Mouse (Mus musculus) ES-E14 (cell line): ENCODE results near the gene Tsr1. TPM values are rescaled to one million over a fixed set of nuclear protein-coding genes. Genes with fewer than 3 reads are reported as not detected.
A peak's percentile ranks its signal among the peaks of the same experiment; 100 is the strongest.

Experiments used
- DNase-seq: peaks from one replicate; pipeline ENCODE4 v3.0.0-alpha.2; 2013; ENCODE audit warnings: low read depth, low spot score
- H3K27ac ChIP-seq: 2 replicates; pipeline ENCODE4 v1.5.1; 2012; ENCODE audit warnings: low read depth, mild to moderate bottlenecking, low read length, moderate library complexity, mixed read lengths; ENCODE audit not compliant: poor library complexity, insufficient read depth, severe bottlenecking
- H3K36me3 ChIP-seq: 2 replicates; pipeline ENCODE4 v1.6.1; 2012; ENCODE audit warnings: mild to moderate bottlenecking, low read length, moderate library complexity, mixed read lengths; ENCODE audit not compliant: control insufficient read depth, poor library complexity, insufficient read depth, severe bottlenecking
- H3K4me1 ChIP-seq, 2 experiments: fragments of 150-350 bp in 1 of 2; sonication (generic) in 1 of 2; 2 replicates each; pipeline ENCODE4 v1.6.1; 2012; ENCODE audit warnings: low read length in 2 of 2, mild to moderate bottlenecking in 1 of 2, mixed read lengths in 1 of 2; ENCODE audit not compliant: control insufficient read depth in 2 of 2, insufficient read depth in 2 of 2, poor library complexity in 1 of 2
- H3K4me3 ChIP-seq, 2 experiments: fragments of 150-350 bp in 1 of 2; sonication (generic) in 1 of 2; 2 replicates each; pipeline ENCODE4 v1.5.1; 2012; ENCODE audit warnings: low read length in 2 of 2, low read depth in 1 of 2, mild to moderate bottlenecking in 1 of 2, mixed read lengths in 1 of 2; ENCODE audit not compliant: insufficient read depth in 1 of 2, poor library complexity in 1 of 2, severe bottlenecking in 1 of 2
- H3K9ac ChIP-seq: 2 replicates; pipeline ENCODE4 v1.6.1; 2012; ENCODE audit warnings: low read depth, mild to moderate bottlenecking, low read length, mixed read lengths; ENCODE audit not compliant: poor library complexity, insufficient read depth, severe bottlenecking
- H3K9me3 ChIP-seq: fragments of 150-350 bp; sonication (generic); 2 replicates; pipeline ENCODE4 v1.6.1; 2012; ENCODE audit warnings: low read depth, mild to moderate bottlenecking, low read length; ENCODE audit not compliant: control insufficient read depth, insufficient read depth
- CHD2 ChIP-seq: IDR thresholded peaks from 2 replicates; pipeline ENCODE4 v1.6.1; 2014; ENCODE audit warnings: mild to moderate bottlenecking, low read depth, low read length, inconsistent platforms
- HCFC1 ChIP-seq: IDR thresholded peaks from 2 replicates; pipeline ENCODE4 v1.6.1; 2012; ENCODE audit warnings: low read length, inconsistent platforms, borderline replicate concordance; ENCODE audit not compliant: insufficient read depth
- MAFK ChIP-seq: IDR thresholded peaks from 2 replicates; pipeline ENCODE4 v1.6.1; 2014; ENCODE audit warnings: mild to moderate bottlenecking, low read depth, low read length, inconsistent platforms; ENCODE audit not compliant: insufficient read depth
- ZC3H11A ChIP-seq: IDR thresholded peaks from 2 replicates; pipeline ENCODE4 v1.6.1; 2012; ENCODE audit warnings: low read depth, mild to moderate bottlenecking, inconsistent platforms, low read length, borderline replicate concordance
- ZNF384 ChIP-seq: IDR thresholded peaks from 2 replicates; pipeline ENCODE4 v1.6.1; 2012; ENCODE audit warnings: low read depth, low read length, inconsistent platforms
- in situ Hi-C, 2 experiments: fragments of 600-800 bp; cut with MboI; formaldehyde crosslinking; loops; one replicate each; pipeline ENCODE4 v1.15.1; 2025; ENCODE audit warnings: low sequenced_read_pairs in 2 of 2, inconsistent platforms in 1 of 2; ENCODE audit not compliant: unreplicated experiment in 2 of 2
- total RNA-seq: library from RNA; depleted of rRNA; stranded (reverse); fragments of 300-350 nt; gene quantifications from 2 replicates; pipeline ENCODE4 v1.2.3, GENCODE M21; 2012

Tsr1 gene
- total RNA-seq, 1 experiment, result 125 TPM

DNA sequence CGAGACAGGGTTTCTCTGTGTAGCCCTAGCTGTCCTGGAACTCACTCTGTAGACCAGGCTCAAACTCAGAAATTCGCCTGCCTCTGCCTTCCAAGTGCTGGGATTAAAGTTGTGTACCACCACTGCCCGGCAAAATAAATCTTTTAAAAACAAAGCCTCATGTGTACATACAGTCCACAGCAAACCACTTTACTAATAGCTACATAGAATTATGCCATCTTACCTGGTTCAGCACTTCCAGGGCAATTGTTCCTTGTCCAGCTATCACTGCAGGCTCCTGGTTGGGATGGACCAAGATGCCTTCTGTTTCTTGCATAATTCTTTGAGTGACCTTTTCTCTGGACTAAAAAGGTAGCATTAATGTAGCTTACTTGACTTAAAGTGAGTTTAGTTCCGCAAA, 12.1 kb downstream of the Tsr1 start:
- H3K4me3 ChIP-seq, result no peak overlapping the region
- no peak overlapping the region for H3K9ac ChIP-seq
- in situ Hi-C loops, result loop anchor here in 1 of 2 experiments (10.0 kb wide), 1 partner anchor 585 kb away; no protein-coding TSS in a partner anchor
- no peak overlapping the region for H3K27ac ChIP-seq
- no peaks in the 10 kb centered on the region for H3K9me3 ChIP-seq
- H3K4me1 ChIP-seq, result no peaks in the 10 kb centered on the region
- H3K36me3 ChIP-seq, result peaks cover 44% of the 10 kb centered on the region
- TF ChIP-seq ZC3H11A (no peak), HCFC1 (no peak), MAFK (no peak), ZNF384 (no peak), CHD2 (no peak)
- no peak for DNase-seq

DNA sequence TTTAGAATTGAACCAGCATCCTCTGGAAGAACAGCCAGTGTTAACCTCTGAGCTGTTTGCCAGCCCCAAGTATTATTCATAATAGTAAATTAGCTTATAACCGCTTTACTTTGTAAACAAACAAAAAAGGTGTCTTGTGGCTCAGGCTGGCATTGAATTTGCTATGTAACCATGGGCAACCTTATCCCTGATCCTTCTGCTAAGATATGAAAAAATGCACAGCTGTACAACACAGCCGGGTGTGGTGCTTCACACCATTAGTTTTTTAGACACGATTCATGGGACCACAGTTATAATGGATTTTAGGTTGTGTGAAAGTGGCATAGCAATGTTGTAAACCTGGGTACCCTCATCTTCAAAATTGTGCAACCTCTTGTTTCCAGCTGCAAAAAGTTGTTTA, 14.6 kb downstream of the Tsr1 start:
- TF ChIP-seq HCFC1 (no peak), ZNF384 (no peak), CHD2 (no peak), ZC3H11A (no peak), MAFK (no peak)
- no peak overlapping the region for H3K27ac ChIP-seq
- H3K4me3 ChIP-seq, result no peak overlapping the region
- in situ Hi-C loops, result no loop called here
- H3K9ac ChIP-seq, result no peak overlapping the region
- H3K9me3 ChIP-seq, result no peaks in the 10 kb centered on the region
- no peaks in the 10 kb centered on the region for H3K4me1 ChIP-seq
- no peak for DNase-seq
- H3K36me3 ChIP-seq, result peaks cover 20% of the 10 kb centered on the region

DNA sequence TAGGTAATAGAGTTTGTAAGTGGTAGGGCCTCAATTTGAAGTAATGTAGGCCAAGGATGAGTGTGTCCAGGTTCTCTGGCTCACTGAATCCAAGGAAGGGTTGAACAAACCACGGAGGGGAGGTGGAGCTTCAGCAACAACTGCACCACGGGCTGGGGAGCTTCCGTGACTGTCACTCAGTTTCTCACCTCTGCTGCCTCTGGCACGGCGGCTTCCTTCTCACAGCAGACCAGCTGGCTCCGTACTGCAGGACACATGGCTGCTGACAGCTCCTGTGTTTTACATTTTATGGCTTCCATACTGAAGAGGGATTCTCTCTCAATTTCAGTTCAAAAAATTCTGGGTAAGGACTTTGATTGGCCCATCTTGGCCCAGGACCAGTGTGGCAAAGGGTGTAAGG, 21.4 kb downstream of the Tsr1 start:
- Histone ChIP-seq H3K4me1 (no peaks in the 10 kb centered on the region), H3K36me3 (no peaks in the 10 kb centered on the region), H3K9ac (no peak overlapping the region), H3K9me3 (no peaks in the 10 kb centered on the region), H3K4me3 (no peak overlapping the region), H3K27ac (no peak overlapping the region)
- TF ChIP-seq CHD2 (no peak), HCFC1 (no peak), ZNF384 (no peak), ZC3H11A (no peak)
- no peak for DNase-seq
- in situ Hi-C loops, result no loop called here

DNA sequence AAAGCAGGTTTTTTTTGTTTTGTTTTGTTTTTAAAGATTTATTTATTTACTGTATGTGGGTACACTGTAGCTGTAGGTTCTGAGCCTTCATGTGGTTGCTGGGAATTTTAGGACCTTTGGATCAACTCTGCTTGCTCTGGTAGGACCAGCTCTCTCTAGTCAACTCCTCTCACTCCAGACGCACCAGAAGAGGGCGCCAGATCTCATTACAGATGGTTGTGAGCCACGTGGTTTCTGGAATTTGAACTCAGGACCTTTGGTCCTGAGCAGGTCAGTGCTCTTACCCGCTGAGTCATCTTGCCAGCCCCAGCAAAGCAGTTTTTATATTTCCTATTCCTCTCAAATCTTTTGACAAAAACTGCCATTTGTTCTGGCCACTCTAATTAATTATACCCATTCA, 26.3 kb downstream of the Tsr1 start:
- Histone ChIP-seq H3K4me1 (peaks cover 0 to 2% of the 10 kb centered on the region in 2 experiments; a peak in 1 of 4 replicates), H3K27ac (no peak overlapping the region), H3K9ac (no peak overlapping the region), H3K4me3 (no peak overlapping the region), H3K9me3 (no peaks in the 10 kb centered on the region), H3K36me3 (no peaks in the 10 kb centered on the region)
- TF ChIP-seq ZC3H11A, result no peak
- no peak for TF ChIP-seq HCFC1
- no peak for TF ChIP-seq ZNF384
- no peak for TF ChIP-seq CHD2
- no peak for TF ChIP-seq MAFK
- in situ Hi-C loops, result no loop called here
- DNase-seq, result no peak

DNA sequence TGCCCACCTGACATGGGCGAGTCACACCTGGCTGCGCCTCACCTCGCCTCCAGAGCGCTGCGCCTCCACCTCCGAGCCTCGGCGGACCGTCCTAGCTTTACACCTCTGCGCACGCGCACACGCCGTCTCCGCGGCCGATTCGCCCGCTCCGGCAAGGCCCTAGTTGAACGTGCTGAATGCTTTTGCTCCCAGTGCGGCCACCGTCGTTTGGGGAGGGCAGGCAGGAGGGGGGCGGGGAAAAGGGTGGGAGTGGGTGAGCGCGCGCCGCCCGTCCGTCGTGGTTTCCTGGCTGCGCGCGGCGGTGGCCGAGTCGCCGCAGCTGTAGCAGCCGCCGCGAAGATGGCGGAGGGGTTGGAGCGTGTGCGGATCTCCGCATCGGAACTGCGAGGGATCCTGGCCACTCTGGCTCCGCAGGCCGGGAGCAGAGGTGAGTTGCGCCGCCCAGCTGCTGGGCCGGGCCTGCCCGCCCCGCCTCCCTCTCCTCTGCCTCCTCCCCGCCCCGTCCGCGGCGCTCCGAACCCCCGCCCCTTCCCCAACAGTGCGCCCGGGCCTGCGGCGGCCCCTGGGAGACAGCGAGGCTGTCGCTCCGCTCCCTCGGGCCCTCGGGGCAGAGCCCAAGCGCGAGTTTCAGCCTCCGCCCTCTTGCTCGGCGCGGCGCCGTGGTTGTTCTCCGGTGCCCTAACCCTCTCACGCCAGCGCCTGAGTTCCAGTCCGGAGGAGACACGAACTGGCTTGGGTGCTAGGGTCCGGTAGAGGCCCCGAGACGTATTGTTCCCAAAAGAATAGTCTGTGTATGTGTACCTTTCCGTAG, 27.9 kb downstream of the Tsr1 start, which contains the start of the genes Smg6 and Srr:
Gene Smg6, plus strand, starts transcription at position 247 of the 811 bp plus-strand sequence.
Gene Srr, minus strand, starts transcription at position 372 of the 811 bp plus-strand sequence.
- TF ChIP-seq ZNF384, result no peak
- TF ChIP-seq CHD2, result no peak
- TF ChIP-seq MAFK, result no peak
- TF ChIP-seq HCFC1, result peak; percentile 71
- TF ChIP-seq ZC3H11A, result no peak
- DNase-seq, result peak; percentile 95
- Histone ChIP-seq H3K27ac (peak within 1 kb of the TSS; percentile 93), H3K36me3 (peaks cover 1% of the 10 kb centered on the region; the same call in 1 of the 2 replicates), H3K4me3 (peak within 1 kb of the TSS; percentile 94 to 95), H3K4me1 (peaks cover 2 to 5% of the 10 kb centered on the region in 2 experiments; a peak in 3 of 4 replicates), H3K9ac (peak within 1 kb of the TSS; percentile 96), H3K9me3 (no peaks in the 10 kb centered on the region)
- in situ Hi-C loops, result no loop called here
